Mouse (Mus musculus): ENCODE measurements around the gene Rnf41. TPM values are rescaled to one million over a fixed set of nuclear protein-coding genes. Genes with fewer than 3 reads are reported as not detected.

The Rnf41 gene
- polyA plus RNA-seq, 1 experiment from 2014 or later, result 32.8 TPM

- Histone ChIP-seq H3K9me3 (ENCODE audit: low read depth, low read length) (no peaks in the 10 kb centered on the region), H3K27me3 (ENCODE audit: insufficient read depth, low read length) (no peaks in the 10 kb centered on the region), H3K27ac (ENCODE audit: low read depth) (no peak overlapping the region), H3K4me1 (ENCODE audit: insufficient read depth) (no peaks in the 10 kb centered on the region), H3K4me2 (no peak overlapping the region), H3K9ac (no peak overlapping the region), H3K4me3 (ENCODE audit: low read depth, low read length) (no peak overlapping the region), H3K36me3 (ENCODE audit: insufficient read depth) (peaks cover 19% of the 10 kb centered on the region)
- ATAC-seq (ENCODE audit: insufficient read depth) (no peak), DNase-seq (no peak)
- 65% methylated on average over 4 of the region's 4 CpGs for WGBS
- no peak for TF ChIP-seq CTCF (IDR thresholded peaks at IDR 0.05; ENCODE audit: low read depth)
These were observed 34.0 kb downstream of the Rnf41 start for GRCm38 (mm10) chr10:128445407-128445806.

GRCm38 (mm10) chr10:128451014-128451413 lies 39.6 kb downstream of the Rnf41 start:
- 80% methylated on average over 6 of the region's 6 CpGs for WGBS
- no peaks in the 10 kb centered on the region for H3K27me3 ChIP-seq (ENCODE audit: insufficient read depth, low read length)
- TF ChIP-seq CTCF (IDR thresholded peaks at IDR 0.05; ENCODE audit: low read depth), result no peak
- ATAC-seq (ENCODE audit: insufficient read depth), result no peak
- no peaks in the 10 kb centered on the region for H3K4me1 ChIP-seq (ENCODE audit: insufficient read depth)
- H3K36me3 ChIP-seq (ENCODE audit: insufficient read depth), result no peaks in the 10 kb centered on the region
- no peak overlapping the region for H3K4me3 ChIP-seq (ENCODE audit: low read depth, low read length)
- no peak for DNase-seq
- H3K4me2 ChIP-seq, result no peak overlapping the region
- no peak overlapping the region for H3K9ac ChIP-seq
- H3K27ac ChIP-seq (ENCODE audit: low read depth), result no peak overlapping the region
- no peaks in the 10 kb centered on the region for H3K9me3 ChIP-seq (ENCODE audit: low read depth, low read length)

- Histone ChIP-seq H3K9ac (no peak overlapping the region), H3K4me1 (ENCODE audit: insufficient read depth) (no peaks in the 10 kb centered on the region), H3K27me3 (ENCODE audit: insufficient read depth, low read length) (no peaks in the 10 kb centered on the region), H3K36me3 (ENCODE audit: insufficient read depth) (no peaks in the 10 kb centered on the region), H3K4me3 (ENCODE audit: low read depth, low read length) (no peak overlapping the region), H3K9me3 (ENCODE audit: low read depth, low read length) (no peaks in the 10 kb centered on the region), H3K4me2 (no peak overlapping the region), H3K27ac (ENCODE audit: low read depth) (no peak overlapping the region)
- ATAC-seq (ENCODE audit: insufficient read depth) (no peak), DNase-seq (no peak)
- no peak for TF ChIP-seq CTCF (IDR thresholded peaks at IDR 0.05; ENCODE audit: low read depth)
- WGBS, result 76% methylated on average over 3 of the region's 3 CpGs
These were observed 43.0 kb downstream of the Rnf41 start for GRCm38 (mm10) chr10:128454471-128454870.

- H3K36me3 ChIP-seq (ENCODE audit: insufficient read depth), result no peaks in the 10 kb centered on the region
- ATAC-seq (ENCODE audit: insufficient read depth), result no peak
- DNase-seq, result peak; percentile 92
- H3K9me3 ChIP-seq (ENCODE audit: low read depth, low read length), result no peaks in the 10 kb centered on the region
- TF ChIP-seq CTCF (IDR thresholded peaks at IDR 0.05; ENCODE audit: low read depth), result peak; percentile 75
- H3K27ac ChIP-seq (ENCODE audit: low read depth), result no peak overlapping the region
- WGBS, result 3% methylated on average over 6 of the region's 6 CpGs
- H3K9ac ChIP-seq, result no peak overlapping the region
- H3K4me1 ChIP-seq (ENCODE audit: insufficient read depth), result no peaks in the 10 kb centered on the region
- peak overlapping the region; percentile 47 for H3K4me2 ChIP-seq
- H3K27me3 ChIP-seq (ENCODE audit: insufficient read depth, low read length), result no peaks in the 10 kb centered on the region
- no peak overlapping the region for H3K4me3 ChIP-seq (ENCODE audit: low read depth, low read length)
These were observed 43.8 kb downstream of the Rnf41 start for GRCm38 (mm10) chr10:128455280-128455679.

- H3K27ac ChIP-seq (ENCODE audit: low read depth), result peak overlapping the region; percentile 7; the same call in 1 of the 2 replicates
- 0 out of 2 replicates have a peak, but pooled peaks cover 8% of the 10 kb centered on the region for H3K4me1 ChIP-seq (ENCODE audit: insufficient read depth)
- ATAC-seq (ENCODE audit: insufficient read depth), result no peak
- H3K4me3 ChIP-seq (ENCODE audit: low read depth, low read length), result no peak overlapping the region; the same call in 1 of the 2 replicates
- no peak for TF ChIP-seq CTCF (IDR thresholded peaks at IDR 0.05; ENCODE audit: low read depth)
- H3K9ac ChIP-seq, result no peak overlapping the region
- peaks cover 11% of the 10 kb centered on the region for H3K36me3 ChIP-seq (ENCODE audit: insufficient read depth)
- no peaks in the 10 kb centered on the region for H3K27me3 ChIP-seq (ENCODE audit: insufficient read depth, low read length)
- no peaks in the 10 kb centered on the region for H3K9me3 ChIP-seq (ENCODE audit: low read depth, low read length)
- 79% methylated on average over 6 of the region's 6 CpGs for WGBS
- DNase-seq, result no peak
- H3K4me2 ChIP-seq, result no peak overlapping the region; the same call in 1 of the 2 replicates
These were observed 46.2 kb downstream of the Rnf41 start for GRCm38 (mm10) chr10:128457676-128458075.

- peak overlapping the region; percentile 96 for H3K9ac ChIP-seq
- H3K27ac ChIP-seq (ENCODE audit: low read depth), result peak overlapping the region; percentile 96
- under 1% methylated on average over 29 of the region's 29 CpGs for WGBS
These were observed 46.9 kb downstream of the Rnf41 start for GRCm38 (mm10) chr10:128458348-128458718.

GRCm38 (mm10) chr10:128458719-128459408 lies 47.4 kb downstream of the Rnf41 start, which contains the start of gene Smarcc2:
Gene Smarcc2, plus strand, starts transcription at chr10:128459248.
- Histone ChIP-seq H3K27ac (ENCODE audit: low read depth) (peak within 1 kb of the TSS; percentile 96), H3K4me1 (ENCODE audit: insufficient read depth) (0 out of 2 replicates have a peak, but pooled peaks cover 8% of the 10 kb centered on the region), H3K27me3 (ENCODE audit: insufficient read depth, low read length) (no peaks in the 10 kb centered on the region), H3K4me3 (ENCODE audit: low read depth, low read length) (peak within 1 kb of the TSS; percentile 95), H3K4me2 (peak within 1 kb of the TSS; percentile 68), H3K9me3 (ENCODE audit: low read depth, low read length) (no peaks in the 10 kb centered on the region), H3K36me3 (ENCODE audit: insufficient read depth) (peaks cover 22% of the 10 kb centered on the region), H3K9ac (peak within 1 kb of the TSS; percentile 96)
- no peak for TF ChIP-seq CTCF (IDR thresholded peaks at IDR 0.05; ENCODE audit: low read depth)
- DNase-seq (peak; percentile 90), ATAC-seq (ENCODE audit: insufficient read depth) (peak; percentile 71)
- under 1% methylated on average over 56 of the region's 86 CpGs for WGBS

More at GRCm38 (mm10) chr10:128458348-128458718, 46.9 kb downstream of the Rnf41 start:
- ATAC-seq (ENCODE audit: insufficient read depth) (peak; percentile 73), DNase-seq (peak; percentile 95)
- peak overlapping the region; percentile 68 for H3K4me2 ChIP-seq
- no peaks in the 10 kb centered on the region for H3K27me3 ChIP-seq (ENCODE audit: insufficient read depth, low read length)
- H3K4me3 ChIP-seq (ENCODE audit: low read depth, low read length), result peak overlapping the region; percentile 95
- peaks cover 17% of the 10 kb centered on the region for H3K36me3 ChIP-seq (ENCODE audit: insufficient read depth)
- TF ChIP-seq CTCF (IDR thresholded peaks at IDR 0.05; ENCODE audit: low read depth), result no peak
- H3K4me1 ChIP-seq (ENCODE audit: insufficient read depth), result 0 out of 2 replicates have a peak, but pooled peaks cover 8% of the 10 kb centered on the region
- H3K9me3 ChIP-seq (ENCODE audit: low read depth, low read length), result no peaks in the 10 kb centered on the region
